Comparison of ENCODE assay signal across 19 mouse cellular contexts in genomic region chr3:154209776-154210430, GRCm38 (mm10).
DNase-seq lines count a peak whose midpoint lies in the region; ATAC-seq lines count a peak whose summit lies in the region.
"Had no signal": no experiment of that assay in that cellular context is flagged by ENCODE, and none has a peak within 500 bp of the region (broad histone marks: within the 10 kb centered on the region; RNA-seq: fewer than 3 reads in every experiment).

No protein-coding gene starts in this region.

- H3K27me3 ChIP-seq in forebrain, embryonic 12.5 days = no peaks in the 10 kb centered on the region
- no peaks in the 10 kb centered on the region for H3K27me3 ChIP-seq in forebrain, embryonic 10.5 days (ENCODE audit: poor library complexity, severe bottlenecking)
- H3K27me3 ChIP-seq in midbrain, embryonic 11.5 days (ENCODE audit: control insufficient read depth, insufficient read depth, low read length) = no peaks in the 10 kb centered on the region
- H3K27me3 ChIP-seq in midbrain, embryonic 16.5 days (ENCODE audit: control insufficient read depth, insufficient read depth, low read depth, low read length) = no peaks in the 10 kb centered on the region
- H3K27me3 ChIP-seq in forebrain, embryonic 15.5 days = no peaks in the 10 kb centered on the region
- H3K27me3 ChIP-seq: CH12.LX; heart, embryonic 12.5 days; liver, embryonic 12.5 days had no signal

- no peak overlapping the region for H3K4me2 ChIP-seq in forebrain, embryonic 12.5 days
- no peak overlapping the region for H3K4me2 ChIP-seq in midbrain, embryonic 11.5 days
- H3K4me2 ChIP-seq in midbrain, embryonic 16.5 days (ENCODE audit: low read length) = no peak overlapping the region
- no peak overlapping the region for H3K4me2 ChIP-seq in forebrain, embryonic 15.5 days (replicated peaks)
- H3K4me2 ChIP-seq: heart, embryonic 12.5 days; limb, embryonic 12.5 days; liver, embryonic 12.5 days had no signal

- ATAC-seq in forebrain, embryonic 12.5 days (ENCODE audit: low FRiP score) = peak; percentile 72; the same call in 1 of the 2 replicates
- peak; percentile 48; the same call in 1 of the 2 replicates for ATAC-seq in midbrain, embryonic 11.5 days (ENCODE audit: low FRiP score)
- ATAC-seq in midbrain, embryonic 16.5 days = no peak
- ATAC-seq in forebrain, embryonic 15.5 days (replicated peaks) = peak; percentile 71
- ATAC-seq in cerebellum, adult (ENCODE audit: insufficient number of reproducible peaks, low FRiP score, low TSS enrichment) = no peak
- ATAC-seq: inflammation-experienced regulatory T-cells, adult 6 months; liver, embryonic 12.5 days had no signal

- no peak overlapping the region for H3K4me3 ChIP-seq in forebrain, embryonic 12.5 days (replicated peaks)
- no peak overlapping the region for H3K4me3 ChIP-seq in forebrain, embryonic 10.5 days
- H3K4me3 ChIP-seq in midbrain, embryonic 11.5 days (ENCODE audit: low read depth, low read length) = no peak overlapping the region
- no peak overlapping the region for H3K4me3 ChIP-seq in midbrain, embryonic 16.5 days (ENCODE audit: low read depth, low read length)
- no peak overlapping the region for H3K4me3 ChIP-seq in forebrain, embryonic 15.5 days
- H3K4me3 ChIP-seq: heart, embryonic 12.5 days; left cerebral cortex, adult 2 months; limb, embryonic 12.5 days; liver, embryonic 12.5 days had no signal

- DNase-seq in forebrain, embryonic 10.5 days (ENCODE audit: extremely low spot score, low spot score) = no peak
- DNase-seq in midbrain, embryonic 11.5 days (ENCODE audit: low spot score, missing footprints) = peak; percentile 69
- peak; percentile 33 to 56 for DNase-seq in natural killer cell, adult 2 months (ENCODE audit: low spot score in 2 of 2)
- DNase-seq: cerebellum, adult 9-11 months; kidney, adult 2 months; layer of hippocampus, adult 9-11 months; lung, adult 2 months; lung, postnatal 4 days; thymus, postnatal 25 days had no signal

- H3K9me3 ChIP-seq in forebrain, embryonic 12.5 days = no peaks in the 10 kb centered on the region
- no peaks in the 10 kb centered on the region for H3K9me3 ChIP-seq in forebrain, embryonic 10.5 days
- H3K9me3 ChIP-seq in midbrain, embryonic 11.5 days (ENCODE audit: control insufficient read depth, low read length) = no peaks in the 10 kb centered on the region
- H3K9me3 ChIP-seq in midbrain, embryonic 16.5 days (replicated peaks; ENCODE audit: control insufficient read depth, low read length, poor library complexity, severe bottlenecking) = no peaks in the 10 kb centered on the region
- no peaks in the 10 kb centered on the region for H3K9me3 ChIP-seq in forebrain, embryonic 15.5 days
- H3K9me3 ChIP-seq: heart, embryonic 12.5 days; limb, embryonic 12.5 days; liver, embryonic 12.5 days had no signal

- 13% methylated on average over 4 of the region's 4 CpGs for WGBS in forebrain, embryonic 12.5 days
- 20% methylated on average over 4 of the region's 4 CpGs for WGBS in forebrain, embryonic 10.5 days
- 35% methylated on average over 4 of the region's 4 CpGs for WGBS in midbrain, embryonic 11.5 days
- 12% methylated on average over 4 of the region's 4 CpGs for WGBS in midbrain, embryonic 16.5 days
- 15% methylated on average over 4 of the region's 4 CpGs for WGBS in forebrain, embryonic 15.5 days

- peaks cover 19% of the 10 kb centered on the region for H3K4me1 ChIP-seq in forebrain, embryonic 12.5 days
- H3K4me1 ChIP-seq in forebrain, embryonic 10.5 days = peaks cover 21% of the 10 kb centered on the region
- H3K4me1 ChIP-seq in midbrain, embryonic 11.5 days (ENCODE audit: control insufficient read depth, insufficient read depth, low read length) = peaks cover 6% of the 10 kb centered on the region; the same call in 1 of the 2 replicates
- H3K4me1 ChIP-seq in midbrain, embryonic 16.5 days (ENCODE audit: control insufficient read depth, insufficient read depth, low read length) = peaks cover 3% of the 10 kb centered on the region
- H3K4me1 ChIP-seq in forebrain, embryonic 15.5 days = peaks cover 10% of the 10 kb centered on the region; the same call in 1 of the 2 replicates
- H3K4me1 ChIP-seq: limb, embryonic 12.5 days had no signal

- 0 out of 2 replicates have a peak overlapping the region, but pooled peaks have one; percentile 42 for H3K27ac ChIP-seq in forebrain, embryonic 12.5 days
- no peak overlapping the region for H3K27ac ChIP-seq in forebrain, embryonic 10.5 days
- no peak overlapping the region for H3K27ac ChIP-seq in midbrain, embryonic 11.5 days (ENCODE audit: low read depth, low read length)
- no peak overlapping the region for H3K27ac ChIP-seq in midbrain, embryonic 16.5 days (ENCODE audit: low read length)
- H3K27ac ChIP-seq in forebrain, embryonic 15.5 days (replicated peaks) = no peak overlapping the region
- H3K27ac ChIP-seq: left cerebral cortex, adult 2 months; limb, embryonic 12.5 days; liver, embryonic 12.5 days had no signal

- H3K36me3 ChIP-seq in forebrain, embryonic 12.5 days (replicated peaks) = no peaks in the 10 kb centered on the region
- H3K36me3 ChIP-seq in forebrain, embryonic 10.5 days (replicated peaks) = no peaks in the 10 kb centered on the region
- no peaks in the 10 kb centered on the region for H3K36me3 ChIP-seq in midbrain, embryonic 11.5 days (ENCODE audit: control insufficient read depth, insufficient read depth, low read length)
- H3K36me3 ChIP-seq in midbrain, embryonic 16.5 days (ENCODE audit: control insufficient read depth, insufficient read depth, low read length) = no peaks in the 10 kb centered on the region
- no peaks in the 10 kb centered on the region for H3K36me3 ChIP-seq in forebrain, embryonic 15.5 days
- H3K36me3 ChIP-seq: heart, embryonic 12.5 days; limb, embryonic 12.5 days; liver, embryonic 12.5 days had no signal

- H3K9ac ChIP-seq in forebrain, embryonic 12.5 days = no peak overlapping the region
- no peak overlapping the region for H3K9ac ChIP-seq in midbrain, embryonic 11.5 days (ENCODE audit: low read length)
- H3K9ac ChIP-seq in midbrain, embryonic 16.5 days (ENCODE audit: low read depth, low read length) = no peak overlapping the region
- H3K9ac ChIP-seq in forebrain, embryonic 15.5 days (replicated peaks) = no peak overlapping the region
- H3K9ac ChIP-seq: heart, embryonic 12.5 days; limb, embryonic 12.5 days; liver, embryonic 12.5 days had no signal

Comparison
In these comparisons a context has a peak if more than half of its experiments do, and no peak if none do; other contexts are left out.
1. ATAC-seq: peak in forebrain, embryonic 12.5 days (single experiment), midbrain, embryonic 11.5 days (single experiment) and forebrain, embryonic 15.5 days (single experiment); none in midbrain, embryonic 16.5 days (single experiment) and cerebellum, adult (single experiment).